Mouse (Mus musculus) layer of hippocampus, adult 9-10 months (tissue): ENCODE measurements around the gene Pgbd5.

Source experiments
- DNase-seq: peaks from one replicate; pipeline ENCODE4 v3.0.0; 2022; ENCODE audit warnings: low spot score

Gene Pgbd5

GRCm38 (mm10) chr8:124439558-124439957, at the start of gene Pgbd5:
TSS of gene Pgbd5 (minus strand) at chr8:124439658.
- no peak for DNase-seq

- no peak for DNase-seq
Measured at GRCm38 (mm10) chr8:124483356-124484115, 44.1 kb upstream of the Pgbd5 start.

- DNase-seq = peak; percentile 63
Measured at GRCm38 (mm10) chr8:124482790-124483189, 43.3 kb upstream of the Pgbd5 start.

- DNase-seq = no peak
Measured at GRCm38 (mm10) chr8:124480321-124480720, 40.9 kb upstream of the Pgbd5 start.

GRCm38 (mm10) chr8:124479251-124479650, 39.8 kb upstream of the Pgbd5 start:
- DNase-seq = no peak

- peak; percentile 80 for DNase-seq
Measured at GRCm38 (mm10) chr8:124476701-124477100, 37.2 kb upstream of the Pgbd5 start.

- no peak for DNase-seq
Measured at GRCm38 (mm10) chr8:124475690-124476089, 36.2 kb upstream of the Pgbd5 start.

- no peak for DNase-seq
Measured at GRCm38 (mm10) chr8:124464641-124465040, 25.2 kb upstream of the Pgbd5 start.

GRCm38 (mm10) chr8:124463111-124463510, 23.7 kb upstream of the Pgbd5 start:
- DNase-seq = no peak

- no peak for DNase-seq
Measured at GRCm38 (mm10) chr8:124462192-124462591, 22.7 kb upstream of the Pgbd5 start.

- no peak for DNase-seq
Measured at GRCm38 (mm10) chr8:124461103-124461502, 21.6 kb upstream of the Pgbd5 start.

GRCm38 (mm10) chr8:124460660-124461059, 21.2 kb upstream of the Pgbd5 start:
- DNase-seq = no peak

GRCm38 (mm10) chr8:124459627-124460026, 20.2 kb upstream of the Pgbd5 start:
- DNase-seq = no peak

- no peak for DNase-seq
Measured at GRCm38 (mm10) chr8:124455359-124455758, 15.9 kb upstream of the Pgbd5 start.

- no peak for DNase-seq
Measured at GRCm38 (mm10) chr8:124450192-124450895, 10.9 kb upstream of the Pgbd5 start.

- DNase-seq = no peak
Measured at GRCm38 (mm10) chr8:124448962-124449670, 9.7 kb upstream of the Pgbd5 start.

- no peak for DNase-seq
Measured at GRCm38 (mm10) chr8:124436741-124437140, 2.7 kb downstream of the Pgbd5 start.

GRCm38 (mm10) chr8:124435707-124436243, 3.7 kb downstream of the Pgbd5 start:
- no peak for DNase-seq

GRCm38 (mm10) chr8:124435170-124435569, 4.3 kb downstream of the Pgbd5 start:
- no peak for DNase-seq

- DNase-seq = peak; percentile 75
Measured at GRCm38 (mm10) chr8:124434126-124434790, 5.2 kb downstream of the Pgbd5 start.

GRCm38 (mm10) chr8:124433451-124434125, 5.9 kb downstream of the Pgbd5 start:
- DNase-seq = no peak
